In the genomic region with DNA sequence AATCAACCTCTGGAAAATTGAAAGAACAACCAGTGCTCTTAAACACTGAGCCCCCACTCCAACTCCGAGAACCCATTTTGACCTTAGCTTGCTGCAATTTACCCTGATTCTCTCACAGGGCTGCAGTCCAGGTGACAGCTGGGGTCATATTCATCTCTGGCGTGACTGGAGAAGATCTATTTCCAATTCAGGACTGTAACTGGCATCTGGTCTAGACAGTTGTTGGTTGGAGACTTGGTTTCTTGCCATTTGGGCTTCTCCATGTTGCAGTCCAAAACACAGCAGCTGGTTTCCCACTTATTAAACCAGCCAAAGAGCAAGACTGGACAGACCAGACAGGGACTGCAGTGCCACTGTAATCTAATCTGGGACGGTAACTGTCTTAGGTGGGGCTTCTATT, we compare ENCODE assay signal across 19 mouse cellular contexts. TPM values are rescaled to one million over a fixed set of nuclear protein-coding genes. Genes with fewer than 3 reads are reported as not detected.
DNase-seq lines count a peak whose midpoint lies in the region; TF ChIP-seq lines count a peak whose summit lies in the region.
"Had no signal": no experiment of that assay in that cellular context is flagged by ENCODE, and none has a peak within 500 bp of the region (broad histone marks: within the 10 kb centered on the region; RNA-seq: fewer than 3 reads in every experiment).

No protein-coding gene starts in this region.

- H3ac ChIP-seq in myocyte (ENCODE audit: control insufficient read depth, insufficient read length) = no peak overlapping the region

- no peak overlapping the region for H3K4me3 ChIP-seq in myocyte
- H3K4me3 ChIP-seq: embryonic facial prominence, embryonic 10.5 days; erythroblast, embryonic 14.5 days; forebrain, embryonic 10.5 days; hindbrain, embryonic 12.5 days had no signal

- no peaks in the 10 kb centered on the region for H3K36me3 ChIP-seq in myocyte (ENCODE audit: control insufficient read depth, insufficient read depth)
- H3K36me3 ChIP-seq: embryonic facial prominence, embryonic 10.5 days; forebrain, embryonic 10.5 days; hindbrain, embryonic 12.5 days had no signal

- no peak for TF ChIP-seq POLR2A in myocyte (IDR thresholded peaks at IDR 0.05; ENCODE audit: insufficient read length, low read depth)

- no peak overlapping the region for H3K4me2 ChIP-seq in myocyte (ENCODE audit: low read depth)
- H3K4me2 ChIP-seq: hindbrain, embryonic 12.5 days had no signal

- H3K27me3 ChIP-seq in myocyte (ENCODE audit: control insufficient read depth, insufficient read depth, insufficient read length) = no peaks in the 10 kb centered on the region
- H3K27me3 ChIP-seq: Patski had no signal

- peak; percentile 60 to 63 for DNase-seq in cerebellum, postnatal 10 days
- no peak for DNase-seq in cerebellum, adult 11-12 months
- DNase-seq in gastrocnemius, postnatal 10 days = peak; percentile 31
- DNase-seq in gastrocnemius, adult 8-10 months (ENCODE audit: low spot score in 2 of 2) = no peak
- DNase-seq in MN1 (ENCODE audit: low spot score) = peak; percentile 21
- no peak for DNase-seq in adrenal gland, adult 18-20 months (ENCODE audit: low spot score in 2 of 2)
- DNase-seq: adrenal gland, adult 8-10 months; adrenal gland, postnatal 36 days; cerebellum, adult 8-10 months; heart, postnatal 10 days; heart, postnatal 4 days; kidney, adult 11 months had no signal

- no peaks in the 10 kb centered on the region for H3K79me2 ChIP-seq in myocyte (ENCODE audit: control insufficient read depth, insufficient read depth)

TF ChIP-seq in myocyte, 11 proteins besides CTCF, POLR2A, EP300 and RAD21:
- TF ChIP-seq MYOG (IDR thresholded peaks at IDR 0.05; ENCODE audit: control insufficient read depth in 1 of 3, insufficient read depth in 1 of 3, insufficient read length in 2 of 3, low read depth in 2 of 3) = peak in 2 of 3 experiments; percentile 6 to 68
- peak in 2 of 3 experiments; percentile 55 to 61 for TF ChIP-seq MYOD1 (IDR thresholded peaks at IDR 0.05; ENCODE audit: control insufficient read depth in 1 of 3, insufficient read length in 2 of 3, low read depth in 2 of 3)
- no peak for TF ChIP-seq REST (IDR thresholded peaks at IDR 0.05; ENCODE audit: insufficient read depth, insufficient read length)
- no peak for TF ChIP-seq POLR2AphosphoS2 (IDR thresholded peaks at IDR 0.05; ENCODE audit: insufficient read length, low read depth)
- no peak for TF ChIP-seq TCF3 (IDR thresholded peaks at IDR 0.05; ENCODE audit: insufficient read length, low read depth)
- no peak for TF ChIP-seq USF1 (IDR thresholded peaks at IDR 0.05; ENCODE audit: low read depth)
TF ChIP-seq in myocyte: peak in this region for 2.

RNA-seq across cellular contexts. Expression of a gene that starts 47.1 kb away (rescaled TPM):
- 100 to 1,000 TPM; 163 to 170 TPM for total RNA-seq in gastrocnemius, postnatal 10 days (2021)
- 100 to 1,000 TPM; 171 to 206 (median 197) TPM for total RNA-seq in gastrocnemius, adult 8-10 months (2022)
- polyA plus RNA-seq in myocyte (2012; fragmentation: generic; extraction: Trizol) = 41.6 TPM
- total RNA-seq in adrenal gland, adult 18-20 months (2021) = 10 to 100 TPM; 40.3 to 84.5 TPM
- polyA plus RNA-seq: activated CD4-positive, CD25-positive, alpha-beta regulatory T cell, adult 4 months had no signal

Comparison
In these comparisons a context has a peak if more than half of its experiments do, and no peak if none do; other contexts are left out.
1. DNase-seq: peak in cerebellum, postnatal 10 days (2 of 2), gastrocnemius, postnatal 10 days (single experiment) and MN1 (single experiment); none in cerebellum, adult 11-12 months (single experiment), gastrocnemius, adult 8-10 months (0 of 2) and adrenal gland, adult 18-20 months (0 of 2).